Mouse (Mus musculus) heart, postnatal 0 days (tissue): ENCODE results near the gene Rfx5.

ENCODE experiments used
- CTCF ChIP-seq: IDR thresholded peaks from 2 replicates; pipeline ENCODE4 v1.5.1; 2016; ENCODE audit warnings: antibody characterized with exemption, control low read depth, low read depth
- EP300 ChIP-seq: IDR thresholded peaks from 2 replicates; pipeline ENCODE4 v1.6.1; 2016; ENCODE audit warnings: antibody characterized with exemption, low read depth

- TF ChIP-seq EP300, result no peak
- no peak for TF ChIP-seq CTCF
Observed at GRCm38 (mm10) chr3:95002569-95002968, 48.7 kb downstream of the Rfx5 start.
